Mouse (Mus musculus) ovary, postnatal 36 days (tissue): ENCODE measurements around the gene Pih1d3.

Source experiments
- DNase-seq: peaks from one replicate; pipeline ENCODE4 v3.0.0; 2022; ENCODE audit warnings: low spot score, mixed read lengths

Gene Pih1d3

GRCm38 (mm10) chr1:31222564-31222963 lies at the start of gene Pih1d3, which contains the start of gene 4931428L18Rik:
TSS of gene Pih1d3 (plus strand) at chr1:31222838.
TSS of gene 4931428L18Rik (minus strand) at chr1:31222684.
- DNase-seq: no peak

DNA sequence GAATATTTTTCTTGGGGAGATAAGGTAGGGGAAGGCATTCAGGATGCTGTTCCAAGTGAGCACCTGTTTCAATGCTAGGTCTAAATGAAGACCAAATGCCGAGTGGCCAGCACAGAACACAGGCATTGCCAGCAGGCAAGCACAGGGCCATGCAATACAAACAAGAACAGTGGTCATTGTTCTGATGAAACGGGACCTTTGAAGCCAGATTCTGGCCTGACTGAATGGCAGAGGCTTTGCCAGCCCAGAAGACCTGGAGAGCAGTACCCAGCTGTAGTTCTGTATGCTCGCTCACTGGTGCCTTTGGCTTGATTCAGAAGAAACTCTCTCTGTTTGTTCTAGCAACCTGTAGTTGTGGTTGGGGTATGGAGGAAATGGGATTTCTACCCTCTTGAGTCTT lies 47.2 kb upstream of the Pih1d3 start:
- no peak for DNase-seq

GRCm38 (mm10) chr1:31176101-31176500 lies 46.5 kb upstream of the Pih1d3 start, which contains the start of gene Lgsn:
TSS of gene Lgsn (plus strand) at chr1:31176401.
- DNase-seq: no peak

GRCm38 (mm10) chr1:31178264-31178663 lies 44.4 kb upstream of the Pih1d3 start:
- no peak for DNase-seq

GRCm38 (mm10) chr1:31190237-31190866 lies 32.3 kb upstream of the Pih1d3 start:
- no peak for DNase-seq

DNA sequence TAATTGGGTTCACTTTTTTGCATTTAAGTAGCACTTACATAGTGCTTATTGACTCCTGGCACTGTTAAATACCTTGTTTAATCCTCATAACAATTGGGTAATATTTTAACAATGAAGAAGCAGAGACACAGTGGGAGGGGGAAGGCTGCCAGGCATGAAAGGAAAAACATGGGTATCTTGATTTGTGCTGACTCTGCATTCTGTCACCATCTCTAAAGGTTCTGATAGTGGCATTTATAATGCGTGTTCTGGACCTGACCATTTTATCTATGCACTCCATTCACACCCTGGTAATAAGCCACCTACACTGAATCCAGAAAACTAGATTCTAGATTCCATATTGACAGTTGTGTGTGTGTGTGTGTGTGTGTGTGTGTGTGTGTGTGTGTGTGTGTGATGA lies 27.0 kb upstream of the Pih1d3 start:
- no peak for DNase-seq

GRCm38 (mm10) chr1:31196959-31197358 lies 25.7 kb upstream of the Pih1d3 start:
- no peak for DNase-seq

DNA sequence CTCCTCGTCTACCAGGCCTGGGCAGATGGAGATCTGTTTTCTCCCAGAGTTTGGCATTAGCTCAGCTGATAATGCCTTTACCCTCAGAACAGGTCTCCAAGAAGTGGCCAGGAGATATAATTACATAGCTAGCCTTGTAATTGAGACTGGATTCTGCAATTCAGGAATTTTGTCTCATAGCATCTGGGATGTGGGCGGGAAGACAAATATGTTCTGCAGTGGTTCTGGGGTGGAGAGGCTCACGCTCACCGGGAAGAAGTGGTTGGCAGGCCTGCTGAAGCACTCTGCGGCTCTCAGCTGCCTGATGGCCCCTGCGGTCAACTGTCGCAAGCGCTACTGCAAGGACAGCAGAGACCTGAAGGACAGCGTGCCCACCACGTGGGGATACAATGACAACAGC lies 18.9 kb upstream of the Pih1d3 start:
- DNase-seq: no peak

DNA sequence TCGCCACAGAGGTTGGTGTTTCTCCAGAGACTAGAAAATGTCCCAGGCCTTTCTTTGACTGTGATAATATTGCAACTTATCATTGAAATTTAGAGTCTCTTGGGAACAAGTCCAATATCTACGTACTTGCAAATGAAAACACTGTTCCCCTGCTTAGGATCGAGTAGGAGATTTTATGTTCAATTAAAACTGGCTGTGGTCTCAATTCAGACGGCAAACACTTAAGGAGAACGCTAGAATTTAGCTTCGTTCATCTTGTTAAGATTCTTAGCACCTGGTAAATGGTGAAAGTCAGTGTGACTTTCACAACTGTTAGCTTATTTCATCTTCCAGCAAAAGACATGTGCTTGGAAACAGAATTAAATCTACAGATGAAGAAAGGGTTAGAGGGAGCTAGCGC lies 17.3 kb upstream of the Pih1d3 start:
- no peak for DNase-seq

DNA sequence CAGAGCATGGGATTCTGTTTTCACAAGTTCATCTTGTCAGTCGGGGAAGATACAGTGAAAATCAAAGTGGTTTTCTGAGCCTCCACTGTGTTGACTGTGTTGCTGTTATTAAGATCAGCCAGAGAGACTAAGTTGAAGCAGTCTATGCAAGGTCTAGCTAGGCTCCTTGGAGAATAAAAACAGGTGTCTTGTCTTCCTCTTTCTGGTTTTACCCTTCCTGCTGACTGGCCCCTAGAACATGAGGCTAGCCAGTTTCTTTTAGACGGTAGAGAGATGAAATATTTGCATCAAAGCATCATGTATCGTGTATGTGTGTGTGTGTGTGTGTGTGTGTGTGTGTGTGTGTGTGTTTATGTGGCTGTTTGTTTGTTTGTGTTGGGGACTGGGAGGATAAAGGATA lies 16.9 kb upstream of the Pih1d3 start:
- DNase-seq: no peak

DNA sequence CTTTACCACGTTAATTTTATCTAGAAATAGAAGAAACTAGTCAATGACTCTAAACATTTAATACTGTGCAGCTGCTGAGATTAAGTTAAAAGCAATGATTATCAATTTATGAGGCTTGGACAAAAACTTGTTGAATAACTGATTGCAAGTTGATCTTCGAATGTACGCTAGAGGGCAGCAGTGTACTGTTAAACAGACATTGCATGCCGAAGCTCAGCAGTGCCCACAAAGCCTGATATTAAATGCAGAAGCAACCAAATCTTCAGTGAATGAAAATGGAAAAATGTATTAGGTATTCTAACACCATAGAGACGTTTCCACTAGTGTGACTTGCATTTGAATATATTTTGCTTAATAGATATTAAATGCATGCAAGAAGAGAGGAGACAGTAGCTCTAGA lies 12.5 kb upstream of the Pih1d3 start:
- DNase-seq: no peak

DNA sequence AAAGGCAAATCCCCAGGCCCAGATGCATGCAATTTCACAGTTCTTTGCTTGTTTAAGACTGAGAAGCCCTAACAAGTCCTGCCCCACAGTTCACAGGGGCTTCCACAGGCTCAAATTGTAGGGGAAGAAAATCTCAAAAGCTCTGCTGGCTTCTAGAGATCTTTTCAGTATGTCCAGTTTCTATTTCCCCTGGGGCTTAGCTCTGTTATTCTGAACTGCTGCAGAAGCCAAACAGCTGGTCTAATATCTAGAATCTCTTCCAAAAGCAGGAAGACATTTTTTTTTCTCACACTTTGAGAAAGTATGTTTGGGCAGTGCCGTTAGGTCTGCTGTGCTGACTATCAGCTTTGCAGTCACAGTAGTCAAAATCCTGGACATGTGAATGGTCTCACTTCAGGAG lies 7.8 kb upstream of the Pih1d3 start:
- no peak for DNase-seq

DNA sequence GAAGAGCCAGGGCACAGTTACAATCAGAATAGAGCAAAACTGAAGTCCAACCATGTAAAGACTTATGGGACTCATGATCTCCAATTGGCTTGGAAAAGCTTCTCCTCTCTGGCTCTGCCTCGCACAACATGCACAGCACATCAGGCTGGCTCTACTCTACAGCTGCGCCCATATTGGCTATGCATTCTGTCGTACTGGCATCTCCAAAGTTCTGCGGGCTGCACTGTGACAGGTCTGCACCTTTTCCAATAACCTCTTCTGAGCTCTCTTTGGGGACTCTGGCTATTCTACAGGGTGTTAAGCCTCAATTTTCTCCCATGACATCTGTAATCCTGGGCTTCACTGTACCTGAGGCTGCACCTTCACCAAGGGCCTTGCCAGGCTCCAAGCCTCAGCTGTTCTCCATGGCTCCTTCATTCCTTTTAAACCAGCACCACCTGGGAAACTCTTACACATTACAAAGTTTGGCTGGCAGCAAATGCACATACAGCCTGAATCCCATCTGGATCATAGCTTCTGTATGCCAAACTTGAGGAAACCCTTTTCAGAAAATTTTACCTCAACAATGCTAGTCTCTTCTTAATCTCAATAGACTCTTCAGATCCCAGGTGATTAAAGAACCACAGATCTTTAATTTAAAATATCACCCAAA lies 1.9 kb upstream of the Pih1d3 start:
- no peak for DNase-seq

GRCm38 (mm10) chr1:31233319-31234036 lies 10.8 kb downstream of the Pih1d3 start:
- no peak for DNase-seq

GRCm38 (mm10) chr1:31260218-31260923 lies 37.7 kb downstream of the Pih1d3 start:
- no peak for DNase-seq
